In genomic region chr2:77200379-77200778, GRCm38 (mm10) we compare ENCODE assay signal across 24 mouse cellular contexts. TPM values are rescaled to one million over a fixed set of nuclear protein-coding genes. Genes with fewer than 3 reads are reported as not detected.
DNase-seq lines count a peak whose midpoint lies in the region; ATAC-seq and TF ChIP-seq lines count a peak whose summit lies in the region.
"Had no signal": no experiment of that assay in that cellular context is flagged by ENCODE, and none has a peak within 500 bp of the region (broad histone marks: within the 10 kb centered on the region; RNA-seq: fewer than 3 reads in every experiment).

No protein-coding gene starts in this region.

- H3K4me2 ChIP-seq in heart, embryonic 11.5 days = no peak overlapping the region
- no peak overlapping the region for H3K4me2 ChIP-seq in liver, embryonic 11.5 days
- H3K4me2 ChIP-seq in liver, postnatal 0 days (ENCODE audit: low read depth, low read length) = no peak overlapping the region
- no peak overlapping the region for H3K4me2 ChIP-seq in stomach, embryonic 14.5 days (replicated peaks; ENCODE audit: low read depth, low read length)
- no peak overlapping the region for H3K4me2 ChIP-seq in stomach, postnatal 0 days (replicated peaks; ENCODE audit: low read depth)
- H3K4me2 ChIP-seq: limb, embryonic 12.5 days; lung, embryonic 15.5 days had no signal

- 76% methylated on average over 4 of the region's 4 CpGs for whole genome bisulfite sequencing in heart, embryonic 11.5 days (ENCODE audit: insufficient replicate concordance)
- WGBS in liver, embryonic 11.5 days = 85% methylated on average over 4 of the region's 4 CpGs
- 83% methylated on average over 4 of the region's 4 CpGs for WGBS in liver, postnatal 0 days (ENCODE audit: insufficient replicate concordance)
- 91% methylated on average over 4 of the region's 4 CpGs for WGBS in stomach, embryonic 14.5 days
- WGBS in stomach, postnatal 0 days = 79% methylated on average over 4 of the region's 4 CpGs

- H3K4me3 ChIP-seq in heart, embryonic 11.5 days (ENCODE audit: low read depth, low read length) = no peak overlapping the region
- H3K4me3 ChIP-seq in liver, embryonic 11.5 days (ENCODE audit: low read depth, low read length) = no peak overlapping the region
- H3K4me3 ChIP-seq in liver, postnatal 0 days (ENCODE audit: low read depth, low read length) = no peak overlapping the region
- no peak overlapping the region for H3K4me3 ChIP-seq in stomach, embryonic 14.5 days (ENCODE audit: low read depth, low read length)
- H3K4me3 ChIP-seq in stomach, postnatal 0 days (ENCODE audit: low read depth, low read length) = no peak overlapping the region
- H3K4me3 ChIP-seq: embryonic facial prominence, embryonic 10.5 days; heart, embryonic 13.5 days; limb, embryonic 12.5 days; lung, embryonic 15.5 days had no signal

- H3K9me3 ChIP-seq in heart, embryonic 11.5 days (replicated peaks; ENCODE audit: control insufficient read depth, low read length) = no peaks in the 10 kb centered on the region
- no peaks in the 10 kb centered on the region for H3K9me3 ChIP-seq in liver, embryonic 11.5 days (ENCODE audit: control insufficient read depth, low read length)
- H3K9me3 ChIP-seq in liver, postnatal 0 days (ENCODE audit: low read length) = no peaks in the 10 kb centered on the region
- no peaks in the 10 kb centered on the region for H3K9me3 ChIP-seq in stomach, embryonic 14.5 days (ENCODE audit: control insufficient read depth, low read depth, low read length)
- no peaks in the 10 kb centered on the region for H3K9me3 ChIP-seq in stomach, postnatal 0 days (ENCODE audit: control insufficient read depth, low read length)
- H3K9me3 ChIP-seq: embryonic facial prominence, embryonic 10.5 days; heart, embryonic 13.5 days; limb, embryonic 12.5 days; lung, embryonic 15.5 days had no signal

- intact Hi-C loops in heart, postnatal 36 days (cut with DNase I) = no loop called here

- peak; percentile 48; the same call in 1 of the 2 replicates for ATAC-seq in heart, embryonic 11.5 days (replicated peaks; ENCODE audit: insufficient number of reproducible peaks, low FRiP score, low TSS enrichment)
- ATAC-seq in liver, embryonic 11.5 days (replicated peaks; ENCODE audit: low FRiP score) = peak; percentile 41; the same call in 1 of the 2 replicates
- no peak for ATAC-seq in liver, postnatal 0 days
- peak; percentile 53; the same call in 1 of the 2 replicates for ATAC-seq in stomach, embryonic 14.5 days (ENCODE audit: insufficient number of reproducible peaks, insufficient read depth, low FRiP score, low read depth)
- ATAC-seq in stomach, postnatal 0 days (ENCODE audit: low FRiP score, low TSS enrichment) = no peak
- no peak for ATAC-seq in cerebellum, adult (ENCODE audit: insufficient number of reproducible peaks, low FRiP score, low TSS enrichment)
- ATAC-seq: forebrain, postnatal 0 days had no signal

- H3K27me3 ChIP-seq in heart, embryonic 11.5 days (ENCODE audit: control insufficient read depth, insufficient read depth, low read length) = no peaks in the 10 kb centered on the region
- H3K27me3 ChIP-seq in liver, embryonic 11.5 days (replicated peaks; ENCODE audit: control insufficient read depth, insufficient read depth, low read length) = no peaks in the 10 kb centered on the region
- no peaks in the 10 kb centered on the region for H3K27me3 ChIP-seq in liver, postnatal 0 days (ENCODE audit: insufficient read depth, low read length)
- H3K27me3 ChIP-seq in stomach, embryonic 14.5 days (ENCODE audit: control insufficient read depth, insufficient read depth, low read length) = no peaks in the 10 kb centered on the region
- no peaks in the 10 kb centered on the region for H3K27me3 ChIP-seq in stomach, postnatal 0 days (ENCODE audit: control insufficient read depth, insufficient read depth, low read length)
- H3K27me3 ChIP-seq: CH12.LX; heart, embryonic 13.5 days; limb, embryonic 12.5 days; lung, embryonic 15.5 days; Patski had no signal

- no peaks in the 10 kb centered on the region; the same call in 1 of the 2 replicates for H3K36me3 ChIP-seq in heart, embryonic 11.5 days (ENCODE audit: control insufficient read depth, insufficient read depth, low read length)
- H3K36me3 ChIP-seq in liver, embryonic 11.5 days (ENCODE audit: control insufficient read depth, insufficient read depth, low read length) = no peaks in the 10 kb centered on the region
- H3K36me3 ChIP-seq in liver, postnatal 0 days (replicated peaks; ENCODE audit: insufficient read depth, low read length) = no peaks in the 10 kb centered on the region
- H3K36me3 ChIP-seq in stomach, embryonic 14.5 days (ENCODE audit: control insufficient read depth, insufficient read depth, low read length) = peaks cover 7% of the 10 kb centered on the region
- no peaks in the 10 kb centered on the region for H3K36me3 ChIP-seq in stomach, postnatal 0 days (ENCODE audit: control insufficient read depth, insufficient read depth, low read length)
- H3K36me3 ChIP-seq: G1E had no signal

- DNase-seq in heart, postnatal 36 days = no peak
- no peak for DNase-seq in liver, embryonic 11.5 days (ENCODE audit: low spot score)
- DNase-seq in liver, postnatal 0 days = no peak
- no peak for DNase-seq in stomach, postnatal 0 days (ENCODE audit: low spot score)
- DNase-seq: B cell, adult 2 months; cerebellum, adult 11 months; cerebellum, postnatal 10 days; forebrain, postnatal 0 days; gastrocnemius, postnatal 36 days; kidney, adult 11 months; kidney, postnatal 4 days; thymus, postnatal 36 days had no signal

- 0 out of 2 replicates have a peak overlapping the region, but pooled peaks have one; percentile 46 for H3K9ac ChIP-seq in heart, embryonic 11.5 days (ENCODE audit: low read depth, low read length)
- no peak overlapping the region for H3K9ac ChIP-seq in liver, embryonic 11.5 days (ENCODE audit: low read depth, low read length)
- H3K9ac ChIP-seq in liver, postnatal 0 days (replicated peaks) = no peak overlapping the region
- H3K9ac ChIP-seq in stomach, embryonic 14.5 days (replicated peaks; ENCODE audit: low read depth, low read length) = no peak overlapping the region
- no peak overlapping the region for H3K9ac ChIP-seq in stomach, postnatal 0 days (ENCODE audit: low read length)
- H3K9ac ChIP-seq: forebrain, postnatal 0 days; limb, embryonic 12.5 days; liver, embryonic 14.5 days; lung, embryonic 15.5 days had no signal

- no peak overlapping the region for H3K27ac ChIP-seq in heart, embryonic 11.5 days (ENCODE audit: low read depth, low read length)
- H3K27ac ChIP-seq in liver, embryonic 11.5 days (ENCODE audit: low read depth, low read length) = no peak overlapping the region
- no peak overlapping the region for H3K27ac ChIP-seq in liver, postnatal 0 days (ENCODE audit: low read depth)
- H3K27ac ChIP-seq in stomach, embryonic 14.5 days (ENCODE audit: low read length) = no peak overlapping the region
- H3K27ac ChIP-seq in stomach, postnatal 0 days (replicated peaks) = no peak overlapping the region
- H3K27ac ChIP-seq: embryonic facial prominence, embryonic 10.5 days; limb, embryonic 12.5 days; lung, embryonic 15.5 days; macrophage had no signal

- TF ChIP-seq CTCF in liver, postnatal 0 days (IDR thresholded peaks at IDR 0.05; ENCODE audit: low read depth) = no peak
- no peak for TF ChIP-seq CTCF in stomach, postnatal 0 days (IDR thresholded peaks at IDR 0.05; ENCODE audit: low read depth)

- no peak for TF ChIP-seq EP300 in liver, postnatal 0 days (IDR thresholded peaks at IDR 0.05; ENCODE audit: low read depth)
- TF ChIP-seq EP300 in stomach, postnatal 0 days (optimal IDR thresholded peaks at IDR 0.05) = no peak

- H3K4me1 ChIP-seq in heart, embryonic 11.5 days (ENCODE audit: control insufficient read depth, insufficient read depth, low read length) = peaks cover 11% of the 10 kb centered on the region
- no peaks in the 10 kb centered on the region; the same call in 1 of the 2 replicates for H3K4me1 ChIP-seq in liver, embryonic 11.5 days (replicated peaks; ENCODE audit: control insufficient read depth, insufficient read depth, low read length)
- H3K4me1 ChIP-seq in liver, postnatal 0 days (ENCODE audit: insufficient read depth) = no peaks in the 10 kb centered on the region
- no peaks in the 10 kb centered on the region for H3K4me1 ChIP-seq in stomach, embryonic 14.5 days (ENCODE audit: control insufficient read depth, insufficient read depth, low read length)
- H3K4me1 ChIP-seq in stomach, postnatal 0 days (replicated peaks; ENCODE audit: control insufficient read depth, insufficient read depth) = no peaks in the 10 kb centered on the region
- H3K4me1 ChIP-seq: embryonic facial prominence, embryonic 10.5 days; limb, embryonic 12.5 days; lung, embryonic 15.5 days had no signal

RNA-seq across cellular contexts. Expression of gene Ccdc141, which starts 29.9 kb away (rescaled TPM):
- 163 and 234 TPM in 2 replicates for polyA plus RNA-seq in heart, embryonic 11.5 days (2014; fragmentation: Nextera tagmentation; extraction: Ambion mirVana)
- total RNA-seq in heart, postnatal 36 days (2021) = 100 to 1,000 TPM; 196 to 201 TPM
- polyA plus RNA-seq in liver, embryonic 11.5 days (2014; fragmentation: Nextera tagmentation; extraction: Ambion mirVana) = 3.2 and 6.3 TPM in 2 replicates
- 2.2 and 3.0 TPM in 2 replicates for polyA plus RNA-seq in liver, postnatal 0 days (2015; fragmentation: Nextera tagmentation; extraction: Ambion mirVana)
- 11.2 and 14.6 TPM in 2 replicates for polyA plus RNA-seq in stomach, embryonic 14.5 days (2014; fragmentation: Nextera tagmentation; extraction: Ambion mirVana)
- 5.6 and 6.7 TPM in 2 replicates for polyA plus RNA-seq in stomach, postnatal 0 days (2015; fragmentation: Nextera tagmentation; extraction: Ambion mirVana)
- total RNA-seq: CH12.LX had no signal
- polyA plus RNA-seq: G1E had no signal

Comparison
In these comparisons a context has a peak if more than half of its experiments do, and no peak if none do; other contexts are left out.
1. ATAC-seq: peak in heart, embryonic 11.5 days (single experiment), liver, embryonic 11.5 days (single experiment) and stomach, embryonic 14.5 days (single experiment); none in liver, postnatal 0 days (single experiment), stomach, postnatal 0 days (single experiment) and cerebellum, adult (single experiment).
2. RNA of gene Ccdc141, which starts 29.9 kb away (polyA plus RNA-seq): 163 to 234 TPM in heart, embryonic 11.5 days; 11.2 to 14.6 TPM in stomach, embryonic 14.5 days, 5.6 to 6.7 TPM in stomach, postnatal 0 days, 3.2 to 6.3 TPM in liver, embryonic 11.5 days and 2.2 to 3.0 TPM in liver, postnatal 0 days; every median in the first group is over 10 times any median in the second.